Mouse (Mus musculus): ENCODE measurements around the gene Parva. TPM values are rescaled to one million over a fixed set of nuclear protein-coding genes. Genes with fewer than 3 reads are reported as not detected.

Parva gene
- polyA plus RNA-seq, 1 experiment from 2014 or later, result 65.8 TPM

DNA sequence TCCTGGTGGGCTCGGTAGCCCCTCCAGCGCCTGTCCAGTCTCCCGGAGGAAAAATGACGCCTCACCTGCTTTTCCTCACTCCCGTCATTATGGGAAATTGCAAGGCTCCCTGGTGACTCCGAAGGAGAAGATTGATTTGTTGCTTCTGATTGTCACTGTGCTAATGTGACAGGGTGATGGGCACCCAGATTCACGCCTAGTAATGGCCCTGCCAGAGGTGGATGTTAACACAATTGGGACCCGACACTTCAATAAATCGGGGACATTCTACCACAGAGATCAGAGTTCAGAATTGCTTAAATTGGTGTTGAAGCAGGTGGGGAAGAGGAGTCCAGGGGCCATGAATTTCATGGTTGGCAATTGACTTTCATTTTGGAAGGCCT, 17.7 kb downstream of the Parva start:
- no peak for ATAC-seq (replicated peaks; ENCODE audit: extremely low read depth, insufficient read depth, low FRiP score)
- Histone ChIP-seq H3K4me1 (ENCODE audit: control insufficient read depth, insufficient read depth, low read length) (peaks cover 44% of the 10 kb centered on the region), H3K27ac (ENCODE audit: low read length) (no peak overlapping the region), H3K27me3 (ENCODE audit: control insufficient read depth, insufficient read depth, low read length) (no peaks in the 10 kb centered on the region), H3K9ac (ENCODE audit: low read length) (no peak overlapping the region), H3K4me3 (ENCODE audit: low read length) (no peak overlapping the region), H3K9me3 (replicated peaks; ENCODE audit: control insufficient read depth, low read length) (no peaks in the 10 kb centered on the region), H3K36me3 (ENCODE audit: control insufficient read depth, insufficient read depth) (no peaks in the 10 kb centered on the region), H3K4me2 (ENCODE audit: low read depth, low read length) (no peak overlapping the region)
- WGBS, result 39% methylated on average over 9 of the region's 9 CpGs

DNA sequence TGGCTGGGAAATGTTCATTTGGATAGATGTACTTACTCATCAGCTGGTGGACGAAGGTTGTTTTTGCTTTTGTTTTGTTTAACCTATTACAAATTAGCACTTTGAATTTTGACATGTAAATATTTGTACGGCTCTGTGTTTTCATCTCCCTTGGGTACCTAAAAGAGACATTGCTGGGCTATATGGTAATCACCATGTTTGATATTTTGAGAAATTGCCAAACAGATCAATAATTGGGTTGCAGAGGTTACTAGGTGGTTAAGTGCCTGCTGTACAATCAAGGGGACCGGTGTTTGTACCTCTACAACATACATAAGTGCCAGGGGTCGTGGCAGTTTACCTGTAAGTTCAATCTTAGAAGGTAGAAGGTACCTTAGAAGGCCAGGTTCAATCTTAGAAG, 19.2 kb downstream of the Parva start:
- Histone ChIP-seq H3K27me3 (ENCODE audit: control insufficient read depth, insufficient read depth, low read length) (no peaks in the 10 kb centered on the region), H3K4me2 (ENCODE audit: low read depth, low read length) (no peak overlapping the region), H3K9ac (ENCODE audit: low read length) (no peak overlapping the region), H3K27ac (ENCODE audit: low read length) (no peak overlapping the region), H3K4me1 (ENCODE audit: control insufficient read depth, insufficient read depth, low read length) (peaks cover 35% of the 10 kb centered on the region), H3K4me3 (ENCODE audit: low read length) (no peak overlapping the region), H3K9me3 (replicated peaks; ENCODE audit: control insufficient read depth, low read length) (no peaks in the 10 kb centered on the region), H3K36me3 (ENCODE audit: control insufficient read depth, insufficient read depth) (no peaks in the 10 kb centered on the region)
- ATAC-seq (replicated peaks; ENCODE audit: extremely low read depth, insufficient read depth, low FRiP score), result no peak
- WGBS, result 94% methylated on average over 4 of the region's 4 CpGs

DNA sequence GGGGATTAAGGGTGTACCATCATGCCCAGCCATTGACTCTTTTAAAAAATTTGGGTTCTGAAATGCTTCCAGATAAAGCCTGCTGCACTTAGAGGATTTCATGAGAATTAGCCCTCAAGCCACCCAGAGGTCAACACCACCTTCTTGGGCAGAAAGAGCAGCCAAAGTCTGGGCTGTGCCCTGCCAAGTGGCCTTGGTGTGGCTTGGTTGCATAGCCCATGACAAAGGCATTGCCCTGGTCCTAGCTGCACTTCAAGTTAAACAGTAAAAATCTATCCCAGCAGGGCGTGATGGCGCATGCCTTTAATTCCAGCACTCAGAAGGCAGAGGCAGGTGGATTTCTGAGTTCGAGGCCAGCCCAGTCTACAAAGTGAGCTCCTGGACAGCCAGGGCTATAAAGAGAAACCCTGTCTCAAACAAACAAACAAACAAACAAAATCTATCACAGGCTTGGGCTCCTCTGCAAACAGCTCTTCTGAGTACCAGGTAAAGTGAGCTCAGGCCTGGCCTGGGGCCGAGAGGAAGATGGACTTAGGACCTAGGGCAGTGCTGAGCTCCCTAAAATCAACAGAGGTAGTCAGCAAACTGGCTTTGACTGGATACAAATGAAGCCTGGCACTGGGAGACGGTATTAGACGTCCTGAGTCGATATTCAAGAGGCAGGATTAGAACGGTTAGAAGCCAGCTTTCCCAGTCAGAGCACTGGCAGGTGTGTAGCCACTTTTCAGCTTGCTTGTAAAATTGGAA, 22.8 kb downstream of the Parva start:
- Histone ChIP-seq H3K27ac (ENCODE audit: low read length) (no peak overlapping the region), H3K4me3 (ENCODE audit: low read length) (no peak overlapping the region), H3K9ac (ENCODE audit: low read length) (no peak overlapping the region), H3K4me1 (ENCODE audit: control insufficient read depth, insufficient read depth, low read length) (peaks cover 21% of the 10 kb centered on the region), H3K27me3 (ENCODE audit: control insufficient read depth, insufficient read depth, low read length) (no peaks in the 10 kb centered on the region), H3K9me3 (replicated peaks; ENCODE audit: control insufficient read depth, low read length) (no peaks in the 10 kb centered on the region), H3K4me2 (ENCODE audit: low read depth, low read length) (no peak overlapping the region), H3K36me3 (ENCODE audit: control insufficient read depth, insufficient read depth) (no peaks in the 10 kb centered on the region)
- WGBS, result 81% methylated on average over 8 of the region's 8 CpGs
- no peak for ATAC-seq (replicated peaks; ENCODE audit: extremely low read depth, insufficient read depth, low FRiP score)

DNA sequence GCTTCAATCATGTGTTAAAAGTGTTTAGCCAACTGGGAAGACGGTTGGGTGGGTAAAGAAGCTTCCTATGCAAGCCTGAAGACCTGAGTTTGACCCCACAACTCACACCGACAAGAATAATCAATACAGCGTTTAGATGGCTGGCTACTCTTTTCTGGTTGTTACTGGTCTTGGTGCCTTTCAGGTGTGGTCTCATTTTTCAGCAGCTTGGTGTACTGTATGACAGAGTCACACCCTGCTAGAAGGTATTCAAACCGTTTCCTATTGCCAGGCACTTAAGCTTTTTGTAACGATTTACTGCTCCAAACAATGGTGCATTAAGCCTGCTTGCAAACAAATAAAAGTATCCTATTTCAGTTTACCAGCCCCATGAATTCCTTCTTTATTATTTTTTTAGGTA, 25.2 kb downstream of the Parva start:
- no peak for ATAC-seq (replicated peaks; ENCODE audit: extremely low read depth, insufficient read depth, low FRiP score)
- no peak overlapping the region for H3K27ac ChIP-seq (ENCODE audit: low read length)
- peaks cover 30% of the 10 kb centered on the region for H3K4me1 ChIP-seq (ENCODE audit: control insufficient read depth, insufficient read depth, low read length)
- H3K4me3 ChIP-seq (ENCODE audit: low read length), result no peak overlapping the region
- 63% methylated on average over 5 of the region's 5 CpGs for WGBS
- H3K9me3 ChIP-seq (replicated peaks; ENCODE audit: control insufficient read depth, low read length), result no peaks in the 10 kb centered on the region
- no peaks in the 10 kb centered on the region for H3K36me3 ChIP-seq (ENCODE audit: control insufficient read depth, insufficient read depth)
- H3K4me2 ChIP-seq (ENCODE audit: low read depth, low read length), result no peak overlapping the region
- H3K27me3 ChIP-seq (ENCODE audit: control insufficient read depth, insufficient read depth, low read length), result no peaks in the 10 kb centered on the region
- H3K9ac ChIP-seq (ENCODE audit: low read length), result no peak overlapping the region

DNA sequence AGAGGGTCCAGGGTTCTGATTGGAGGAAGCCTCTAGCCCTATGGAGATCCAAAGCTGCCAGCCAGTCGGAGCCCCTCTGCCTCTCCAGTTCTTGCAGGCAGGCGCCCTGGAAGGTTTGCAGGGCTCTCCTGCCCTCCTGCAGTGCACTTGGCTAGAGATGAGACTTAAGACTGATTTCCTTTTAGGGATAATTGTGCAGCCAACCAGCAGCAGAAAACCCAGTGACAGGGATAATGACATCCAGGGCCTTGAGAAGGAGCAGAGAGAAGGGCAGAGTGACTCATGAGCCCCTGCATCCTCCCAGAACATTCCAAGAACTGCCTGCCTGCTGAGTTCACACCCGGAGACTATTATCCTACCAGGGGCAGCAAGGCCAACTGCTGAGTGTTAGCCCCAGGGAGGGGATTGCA, 26.5 kb downstream of the Parva start:
- no peaks in the 10 kb centered on the region for H3K36me3 ChIP-seq (ENCODE audit: control insufficient read depth, insufficient read depth)
- no peak overlapping the region for H3K9ac ChIP-seq (ENCODE audit: low read length)
- no peaks in the 10 kb centered on the region for H3K27me3 ChIP-seq (ENCODE audit: control insufficient read depth, insufficient read depth, low read length)
- H3K27ac ChIP-seq (ENCODE audit: low read length), result peak overlapping the region; percentile 66
- WGBS, result 25% methylated on average over 3 of the region's 3 CpGs
- ATAC-seq (replicated peaks; ENCODE audit: extremely low read depth, insufficient read depth, low FRiP score), result no peak
- H3K4me3 ChIP-seq (ENCODE audit: low read length), result no peak overlapping the region
- H3K4me1 ChIP-seq (ENCODE audit: control insufficient read depth, insufficient read depth, low read length), result peaks cover 39% of the 10 kb centered on the region
- no peaks in the 10 kb centered on the region for H3K9me3 ChIP-seq (replicated peaks; ENCODE audit: control insufficient read depth, low read length)
- no peak overlapping the region for H3K4me2 ChIP-seq (ENCODE audit: low read depth, low read length)

DNA sequence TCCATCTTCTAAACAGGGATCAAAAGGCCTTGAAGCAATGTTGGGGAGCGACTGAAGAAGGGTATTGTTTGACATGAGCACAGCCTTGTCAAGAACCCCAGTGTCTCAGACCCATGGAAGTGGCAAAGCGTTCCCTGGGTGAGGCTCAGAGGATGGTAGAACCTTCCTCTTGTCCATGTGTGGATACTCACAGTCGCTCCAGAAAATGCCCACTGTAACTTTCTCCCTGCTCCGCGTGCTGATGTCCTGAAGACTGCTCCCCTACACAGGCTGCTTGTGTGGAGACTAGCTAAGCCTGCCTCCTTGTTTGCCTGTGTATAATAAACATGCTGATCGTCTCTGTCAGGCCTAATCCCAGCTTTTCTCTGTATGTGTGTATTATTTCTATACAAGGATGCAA, 27.1 kb downstream of the Parva start:
- Histone ChIP-seq H3K4me2 (ENCODE audit: low read depth, low read length) (no peak overlapping the region), H3K27me3 (ENCODE audit: control insufficient read depth, insufficient read depth, low read length) (no peaks in the 10 kb centered on the region), H3K9me3 (replicated peaks; ENCODE audit: control insufficient read depth, low read length) (no peaks in the 10 kb centered on the region), H3K27ac (ENCODE audit: low read length) (peak overlapping the region; percentile 66), H3K36me3 (ENCODE audit: control insufficient read depth, insufficient read depth) (no peaks in the 10 kb centered on the region), H3K4me1 (ENCODE audit: control insufficient read depth, insufficient read depth, low read length) (peaks cover 40% of the 10 kb centered on the region), H3K9ac (ENCODE audit: low read length) (0 out of 2 replicates have a peak overlapping the region, but pooled peaks have one; percentile 11), H3K4me3 (ENCODE audit: low read length) (no peak overlapping the region)
- no peak for ATAC-seq (replicated peaks; ENCODE audit: extremely low read depth, insufficient read depth, low FRiP score)
- 70% methylated on average over 6 of the region's 6 CpGs for WGBS

DNA sequence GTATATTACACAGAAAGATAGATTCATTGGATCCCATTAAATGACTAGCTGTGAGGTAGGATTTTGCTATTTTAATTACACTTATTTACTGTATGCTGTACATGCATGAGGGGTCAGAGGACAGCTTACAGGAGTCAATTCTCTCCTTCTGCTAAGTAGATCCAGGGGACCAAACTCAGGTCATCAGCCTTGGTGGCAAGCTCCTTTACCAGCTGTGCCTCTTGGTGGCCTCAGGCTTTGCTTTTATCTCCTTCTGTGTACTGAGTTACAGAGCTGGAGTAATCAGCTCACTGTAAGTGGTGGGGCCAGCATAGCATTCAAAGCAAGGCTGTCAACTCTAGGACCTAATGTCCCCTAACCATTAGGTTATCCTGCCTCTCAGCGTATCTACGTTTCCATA, 27.6 kb downstream of the Parva start:
- WGBS, result 72% methylated on average over 2 of the region's 2 CpGs
- Histone ChIP-seq H3K9ac (ENCODE audit: low read length) (no peak overlapping the region), H3K4me3 (ENCODE audit: low read length) (no peak overlapping the region), H3K4me1 (ENCODE audit: control insufficient read depth, insufficient read depth, low read length) (peaks cover 40% of the 10 kb centered on the region), H3K36me3 (ENCODE audit: control insufficient read depth, insufficient read depth) (no peaks in the 10 kb centered on the region), H3K27ac (ENCODE audit: low read length) (no peak overlapping the region), H3K27me3 (ENCODE audit: control insufficient read depth, insufficient read depth, low read length) (no peaks in the 10 kb centered on the region), H3K9me3 (replicated peaks; ENCODE audit: control insufficient read depth, low read length) (no peaks in the 10 kb centered on the region), H3K4me2 (ENCODE audit: low read depth, low read length) (no peak overlapping the region)
- ATAC-seq (replicated peaks; ENCODE audit: extremely low read depth, insufficient read depth, low FRiP score), result no peak

DNA sequence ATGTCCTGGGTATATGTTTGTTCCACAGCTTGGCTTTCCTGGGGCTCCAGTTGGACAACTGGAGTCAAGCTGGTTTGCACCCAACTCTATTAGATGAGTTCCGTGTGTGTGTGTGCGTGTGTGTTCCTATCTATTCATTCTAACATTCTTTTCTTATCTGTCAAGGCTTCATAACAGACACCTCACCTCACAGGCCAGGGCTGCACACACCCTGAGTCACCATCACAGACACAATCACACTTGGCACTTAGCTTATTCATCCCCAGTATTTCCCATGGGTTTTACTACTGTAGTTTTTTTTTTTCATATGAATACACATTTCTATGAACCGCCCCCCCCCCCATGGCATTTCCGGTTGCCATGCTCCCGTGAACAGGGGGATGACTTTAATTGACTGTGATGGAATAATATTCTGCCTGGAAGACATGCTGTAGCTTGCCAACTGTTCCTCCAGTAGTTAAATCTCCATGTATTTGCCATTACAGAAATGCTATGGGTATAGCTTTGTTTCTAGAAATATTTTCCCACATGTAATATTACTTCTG, 28.3 kb downstream of the Parva start:
- no peak overlapping the region for H3K9ac ChIP-seq (ENCODE audit: low read length)
- no peak; the same call in 1 of the 2 replicates for ATAC-seq (replicated peaks; ENCODE audit: extremely low read depth, insufficient read depth, low FRiP score)
- H3K4me1 ChIP-seq (ENCODE audit: control insufficient read depth, insufficient read depth, low read length), result peaks cover 40% of the 10 kb centered on the region
- no peaks in the 10 kb centered on the region for H3K9me3 ChIP-seq (replicated peaks; ENCODE audit: control insufficient read depth, low read length)
- H3K36me3 ChIP-seq (ENCODE audit: control insufficient read depth, insufficient read depth), result no peaks in the 10 kb centered on the region
- H3K4me3 ChIP-seq (ENCODE audit: low read length), result no peak overlapping the region
- 40% methylated on average over 5 of the region's 5 CpGs for WGBS
- H3K27me3 ChIP-seq (ENCODE audit: control insufficient read depth, insufficient read depth, low read length), result no peaks in the 10 kb centered on the region
- no peak overlapping the region for H3K27ac ChIP-seq (ENCODE audit: low read length)
- H3K4me2 ChIP-seq (ENCODE audit: low read depth, low read length), result no peak overlapping the region

DNA sequence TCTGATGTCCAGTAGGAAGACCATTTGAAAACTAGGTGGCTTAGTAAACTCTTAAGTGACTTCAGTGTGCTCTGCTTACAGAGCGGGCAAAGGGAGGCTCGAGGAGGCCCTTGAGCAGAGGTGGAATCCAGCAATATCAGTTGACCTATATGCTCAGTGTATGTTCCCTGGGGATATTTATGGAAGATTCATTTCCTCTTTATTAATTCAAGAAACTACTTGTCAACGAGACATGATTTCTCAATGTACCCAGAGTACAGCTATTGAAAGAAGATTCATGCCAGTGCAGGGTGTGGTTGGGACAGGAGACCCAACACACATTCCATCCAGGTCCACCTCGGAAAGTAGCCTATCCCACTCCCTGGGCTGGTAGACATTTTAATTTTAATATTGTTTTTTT, 30.1 kb downstream of the Parva start:
- Histone ChIP-seq H3K27me3 (ENCODE audit: control insufficient read depth, insufficient read depth, low read length) (no peaks in the 10 kb centered on the region), H3K4me2 (ENCODE audit: low read depth, low read length) (no peak overlapping the region), H3K9ac (ENCODE audit: low read length) (no peak overlapping the region), H3K27ac (ENCODE audit: low read length) (no peak overlapping the region), H3K4me1 (ENCODE audit: control insufficient read depth, insufficient read depth, low read length) (peaks cover 38% of the 10 kb centered on the region), H3K36me3 (ENCODE audit: control insufficient read depth, insufficient read depth) (no peaks in the 10 kb centered on the region), H3K4me3 (ENCODE audit: low read length) (no peak overlapping the region), H3K9me3 (replicated peaks; ENCODE audit: control insufficient read depth, low read length) (no peaks in the 10 kb centered on the region)
- ATAC-seq (replicated peaks; ENCODE audit: extremely low read depth, insufficient read depth, low FRiP score), result no peak
- WGBS, result 83% methylated on average over 4 of the region's 4 CpGs
